Mouse (Mus musculus): ENCODE data around the gene Ugcg. TPM values are rescaled to one million over a fixed set of nuclear protein-coding genes. Genes with fewer than 3 reads are reported as not detected.
A peak's percentile ranks its signal among the peaks of the same experiment; 100 is the strongest.

Ugcg gene
- polyA plus RNA-seq (2015; fragmentation: Nextera tagmentation; extraction: Ambion mirVana): 15.0 and 15.3 TPM in 2 replicates

- WGBS: under 1% methylated on average over 51 of the region's 99 CpGs
- Histone ChIP-seq H3K9ac (peak within 1 kb of the TSS; percentile 98), H3K36me3 (no peaks in the 10 kb centered on the region), H3K4me1 (replicated peaks) (peaks cover 25% of the 10 kb centered on the region), H3K4me3 (peak within 1 kb of the TSS; percentile 94), H3K4me2 (peak within 1 kb of the TSS; percentile 53), H3K9me3 (no peaks in the 10 kb centered on the region), H3K27me3 (no peaks in the 10 kb centered on the region), H3K27ac (replicated peaks) (peak within 1 kb of the TSS; percentile 99)
- peak; percentile 94 for ATAC-seq (ENCODE audit: low FRiP score, low read depth)
Observed at GRCm38 (mm10) chr4:59188802-59189545, at the start of gene Ugcg. Gene Ugcg, plus strand, starts transcription at chr4:59189257.

GRCm38 (mm10) chr4:59149043-59149442 lies 40.0 kb upstream of the Ugcg start:
- Histone ChIP-seq H3K27ac (replicated peaks) (no peak overlapping the region), H3K4me1 (replicated peaks) (no peaks in the 10 kb centered on the region), H3K36me3 (no peaks in the 10 kb centered on the region), H3K9me3 (no peaks in the 10 kb centered on the region), H3K4me2 (no peak overlapping the region), H3K9ac (no peak overlapping the region), H3K4me3 (no peak overlapping the region), H3K27me3 (no peaks in the 10 kb centered on the region)
- ATAC-seq (ENCODE audit: low FRiP score, low read depth): no peak
- 81% methylated on average over 5 of the region's 5 CpGs for whole genome bisulfite sequencing

- Histone ChIP-seq H3K27me3 (no peaks in the 10 kb centered on the region), H3K36me3 (no peaks in the 10 kb centered on the region), H3K9me3 (no peaks in the 10 kb centered on the region), H3K9ac (no peak overlapping the region), H3K27ac (replicated peaks) (no peak overlapping the region), H3K4me3 (no peak overlapping the region), H3K4me1 (replicated peaks) (no peaks in the 10 kb centered on the region), H3K4me2 (no peak overlapping the region)
- no peak for ATAC-seq (ENCODE audit: low FRiP score, low read depth)
- WGBS: 82% methylated on average over 5 of the region's 5 CpGs
Observed at GRCm38 (mm10) chr4:59150907-59151306, 38.1 kb upstream of the Ugcg start.

GRCm38 (mm10) chr4:59151953-59152352 lies 37.1 kb upstream of the Ugcg start:
- WGBS: 82% methylated on average over 1 of the region's 1 CpGs
- H3K27ac ChIP-seq (replicated peaks): no peak overlapping the region
- H3K36me3 ChIP-seq: no peaks in the 10 kb centered on the region
- H3K27me3 ChIP-seq: no peaks in the 10 kb centered on the region
- no peaks in the 10 kb centered on the region for H3K4me1 ChIP-seq (replicated peaks)
- no peak overlapping the region for H3K4me3 ChIP-seq
- no peak overlapping the region for H3K9ac ChIP-seq
- H3K4me2 ChIP-seq: no peak overlapping the region
- no peak for ATAC-seq (ENCODE audit: low FRiP score, low read depth)
- H3K9me3 ChIP-seq: no peaks in the 10 kb centered on the region

- Histone ChIP-seq H3K4me1 (replicated peaks) (no peaks in the 10 kb centered on the region), H3K9ac (no peak overlapping the region), H3K27ac (replicated peaks) (no peak overlapping the region), H3K4me3 (no peak overlapping the region), H3K36me3 (no peaks in the 10 kb centered on the region), H3K4me2 (no peak overlapping the region), H3K9me3 (no peaks in the 10 kb centered on the region), H3K27me3 (no peaks in the 10 kb centered on the region)
- 80% methylated on average over 7 of the region's 7 CpGs for WGBS
- no peak for ATAC-seq (ENCODE audit: low FRiP score, low read depth)
Observed at GRCm38 (mm10) chr4:59156897-59157592, 32.0 kb upstream of the Ugcg start.

- H3K4me3 ChIP-seq: no peak overlapping the region
- no peak overlapping the region for H3K4me2 ChIP-seq
- H3K4me1 ChIP-seq (replicated peaks): no peaks in the 10 kb centered on the region
- no peaks in the 10 kb centered on the region for H3K9me3 ChIP-seq
- H3K27ac ChIP-seq (replicated peaks): no peak overlapping the region
- WGBS: 65% methylated on average over 2 of the region's 2 CpGs
- no peak for ATAC-seq (ENCODE audit: low FRiP score, low read depth)
- no peaks in the 10 kb centered on the region for H3K36me3 ChIP-seq
- no peak overlapping the region for H3K9ac ChIP-seq
- H3K27me3 ChIP-seq: no peaks in the 10 kb centered on the region
Observed at GRCm38 (mm10) chr4:59157654-59158053, 31.4 kb upstream of the Ugcg start.

- H3K4me2 ChIP-seq: no peak overlapping the region
- H3K27me3 ChIP-seq: no peaks in the 10 kb centered on the region
- no peak for ATAC-seq (ENCODE audit: low FRiP score, low read depth)
- 88% methylated on average over 5 of the region's 5 CpGs for WGBS
- no peak overlapping the region for H3K9ac ChIP-seq
- H3K36me3 ChIP-seq: no peaks in the 10 kb centered on the region
- H3K4me1 ChIP-seq (replicated peaks): no peaks in the 10 kb centered on the region
- H3K27ac ChIP-seq (replicated peaks): no peak overlapping the region
- no peaks in the 10 kb centered on the region for H3K9me3 ChIP-seq
- no peak overlapping the region for H3K4me3 ChIP-seq
Observed at GRCm38 (mm10) chr4:59160289-59160688, 28.8 kb upstream of the Ugcg start.

GRCm38 (mm10) chr4:59160959-59161670 lies 27.9 kb upstream of the Ugcg start:
- no peaks in the 10 kb centered on the region for H3K36me3 ChIP-seq
- H3K4me2 ChIP-seq: no peak overlapping the region
- H3K9ac ChIP-seq: no peak overlapping the region
- H3K4me3 ChIP-seq: no peak overlapping the region
- no peak for ATAC-seq (ENCODE audit: low FRiP score, low read depth)
- H3K9me3 ChIP-seq: no peaks in the 10 kb centered on the region
- H3K27ac ChIP-seq (replicated peaks): no peak overlapping the region
- 77% methylated on average over 8 of the region's 8 CpGs for WGBS
- no peaks in the 10 kb centered on the region for H3K4me1 ChIP-seq (replicated peaks)
- no peaks in the 10 kb centered on the region for H3K27me3 ChIP-seq

- H3K9me3 ChIP-seq: no peaks in the 10 kb centered on the region
- no peak for ATAC-seq (ENCODE audit: low FRiP score, low read depth)
- H3K4me3 ChIP-seq: no peak overlapping the region
- H3K36me3 ChIP-seq: no peaks in the 10 kb centered on the region
- 73% methylated on average over 2 of the region's 2 CpGs for WGBS
- H3K27me3 ChIP-seq: no peaks in the 10 kb centered on the region
- no peak overlapping the region for H3K9ac ChIP-seq
- H3K4me2 ChIP-seq: no peak overlapping the region
- no peak overlapping the region for H3K27ac ChIP-seq (replicated peaks)
- H3K4me1 ChIP-seq (replicated peaks): no peaks in the 10 kb centered on the region
Observed at GRCm38 (mm10) chr4:59164034-59164433, 25.0 kb upstream of the Ugcg start.

- H3K27me3 ChIP-seq: no peaks in the 10 kb centered on the region
- H3K9me3 ChIP-seq: no peaks in the 10 kb centered on the region
- H3K9ac ChIP-seq: no peak overlapping the region
- no peaks in the 10 kb centered on the region for H3K4me1 ChIP-seq (replicated peaks)
- H3K4me3 ChIP-seq: no peak overlapping the region
- no peaks in the 10 kb centered on the region for H3K36me3 ChIP-seq
- 94% methylated on average over 2 of the region's 2 CpGs for WGBS
- no peak overlapping the region for H3K27ac ChIP-seq (replicated peaks)
- H3K4me2 ChIP-seq: no peak overlapping the region
- no peak for ATAC-seq (ENCODE audit: low FRiP score, low read depth)
Observed at GRCm38 (mm10) chr4:59167251-59167847, 21.7 kb upstream of the Ugcg start.

- no peaks in the 10 kb centered on the region for H3K4me1 ChIP-seq (replicated peaks)
- 78% methylated on average over 5 of the region's 5 CpGs for WGBS
Observed at GRCm38 (mm10) chr4:59169981-59170380, 19.1 kb upstream of the Ugcg start.

GRCm38 (mm10) chr4:59172616-59173015 lies 16.4 kb upstream of the Ugcg start:
- 10% methylated on average over 2 of the region's 2 CpGs for WGBS
- Histone ChIP-seq H3K36me3 (no peaks in the 10 kb centered on the region), H3K27ac (replicated peaks) (no peak overlapping the region), H3K4me1 (replicated peaks) (no peaks in the 10 kb centered on the region), H3K9me3 (no peaks in the 10 kb centered on the region), H3K4me3 (no peak overlapping the region), H3K4me2 (no peak overlapping the region), H3K27me3 (no peaks in the 10 kb centered on the region), H3K9ac (no peak overlapping the region)
- ATAC-seq (ENCODE audit: low FRiP score, low read depth): no peak

More at GRCm38 (mm10) chr4:59169981-59170380, 19.1 kb upstream of the Ugcg start:
- no peak overlapping the region for H3K4me2 ChIP-seq
- no peak overlapping the region for H3K4me3 ChIP-seq
- no peaks in the 10 kb centered on the region for H3K27me3 ChIP-seq
- H3K9ac ChIP-seq: no peak overlapping the region
- no peaks in the 10 kb centered on the region for H3K36me3 ChIP-seq
- ATAC-seq (ENCODE audit: low FRiP score, low read depth): no peak
- H3K9me3 ChIP-seq: no peaks in the 10 kb centered on the region
- no peak overlapping the region for H3K27ac ChIP-seq (replicated peaks)
